In genomic region chr4:98923568-98924070, GRCm38 (mm10) we compare ENCODE assay signal across 8 mouse cellular contexts. TPM values are rescaled to one million over a fixed set of nuclear protein-coding genes. Genes with fewer than 3 reads are reported as not detected.
A peak's percentile ranks its signal among the peaks of the same experiment; 100 is the strongest.
DNase-seq lines count a peak whose midpoint lies in the region; ATAC-seq and TF ChIP-seq lines count a peak whose summit lies in the region.

Gene Usp1 (plus strand): TSS chr4:98923810.

- peak; percentile 78 for ATAC-seq in forebrain, embryonic 15.5 days (replicated peaks)
- ATAC-seq in monocyte, adult 5-6 weeks (replicated peaks; ENCODE audit: insufficient number of reproducible peaks, low FRiP score, low TSS enrichment, poor library complexity, severe bottlenecking) = peak; percentile 3; the same call in 1 of the 2 replicates

- H3K9ac ChIP-seq in forebrain, embryonic 15.5 days (replicated peaks) = peak within 1 kb of the TSS; percentile 94

- DNase-seq in lung, adult 2 months = peak; percentile 86
- DNase-seq in lung, postnatal 25 days (ENCODE audit: low spot score) = no peak
- DNase-seq in hindbrain, embryonic 10.5 days (ENCODE audit: low spot score) = peak; percentile 87
- peak in 1 of 2 experiments; percentile 89 for DNase-seq in left cerebral cortex, postnatal 36 days (ENCODE audit: low spot score in 2 of 2)
- DNase-seq in thymus, postnatal 25 days = peak; percentile 84

- intact Hi-C loops in left cerebral cortex, postnatal 36 days (cut with DNase I) = loop anchor here (2.0 to 5.0 kb wide), 2 partner anchors 197 to 269 kb away; partner anchors contain the start of genes Atg4c and Dock7

- H3K27ac ChIP-seq in brown adipose tissue, adult 24 weeks (replicated peaks; ENCODE audit: low read depth, low read length) = peak within 1 kb of the TSS; percentile 99
- H3K27ac ChIP-seq in forebrain, embryonic 15.5 days (replicated peaks) = peak within 1 kb of the TSS; percentile 100
- peak within 1 kb of the TSS; percentile 99 for H3K27ac ChIP-seq in hindbrain, embryonic 10.5 days

- TF ChIP-seq POLR2A in lung, adult 2 months (IDR thresholded peaks at IDR 0.05; ENCODE audit: borderline replicate concordance, extremely low read depth, low read depth, low read length) = 0 out of 2 replicates have a peak, but pooled peaks have one; percentile 27

- H3K9me3 ChIP-seq in forebrain, embryonic 15.5 days = no peaks in the 10 kb centered on the region
- no peaks in the 10 kb centered on the region for H3K9me3 ChIP-seq in hindbrain, embryonic 10.5 days

- no peak for TF ChIP-seq CTCF in lung, adult 2 months (IDR thresholded peaks at IDR 0.05; ENCODE audit: insufficient read depth, low read length)

- H3K4me2 ChIP-seq in forebrain, embryonic 15.5 days (replicated peaks) = peak within 1 kb of the TSS; percentile 86

- no peaks in the 10 kb centered on the region for H3K36me3 ChIP-seq in forebrain, embryonic 15.5 days
- peaks cover 11% of the 10 kb centered on the region for H3K36me3 ChIP-seq in hindbrain, embryonic 10.5 days

- WGBS in lung, adult 2 months = under 1% methylated on average over 66 of the region's 67 CpGs
- WGBS in forebrain, embryonic 15.5 days = under 1% methylated on average over 67 of the region's 67 CpGs
- WGBS in hindbrain, embryonic 10.5 days = under 1% methylated on average over 67 of the region's 67 CpGs

- no peaks in the 10 kb centered on the region for H3K27me3 ChIP-seq in forebrain, embryonic 15.5 days
- no peaks in the 10 kb centered on the region for H3K27me3 ChIP-seq in hindbrain, embryonic 10.5 days (ENCODE audit: insufficient read depth, poor library complexity, severe bottlenecking)

- H3K4me1 ChIP-seq in lung, adult 2 months (ENCODE audit: control insufficient read depth, insufficient read depth, low read length) = peaks cover 7% of the 10 kb centered on the region
- H3K4me1 ChIP-seq in brown adipose tissue, adult 24 weeks (ENCODE audit: control insufficient read depth, insufficient read depth, insufficient read length, low read length) = peaks cover 5% of the 10 kb centered on the region
- peaks cover 25% of the 10 kb centered on the region for H3K4me1 ChIP-seq in forebrain, embryonic 15.5 days
- H3K4me1 ChIP-seq in hindbrain, embryonic 10.5 days (replicated peaks) = peaks cover 24% of the 10 kb centered on the region

- peak within 1 kb of the TSS; percentile 92 for H3K4me3 ChIP-seq in lung, adult 2 months (replicated peaks; ENCODE audit: extremely low read depth, low read depth, low read length)
- H3K4me3 ChIP-seq in brown adipose tissue, adult 24 weeks (ENCODE audit: insufficient read depth, low read depth, low read length) = peak within 1 kb of the TSS; percentile 89
- peak within 1 kb of the TSS; percentile 88 for H3K4me3 ChIP-seq in forebrain, embryonic 15.5 days
- peak within 1 kb of the TSS; percentile 99 for H3K4me3 ChIP-seq in hindbrain, embryonic 10.5 days

RNA-seq across cellular contexts. Expression of gene Usp1, which starts in this region (rescaled TPM):
- 43.2 and 139 TPM in 2 replicates for polyA plus RNA-seq in lung, adult 2 months (2012; rRNA removed)
- polyA plus RNA-seq in brown adipose tissue, adult 24 weeks (2012; ENCODE audit: insufficient read depth, insufficient read length, missing spikeins) = 14.0 TPM in 2 replicates
- 54.6 and 60.5 TPM in 2 replicates for polyA plus RNA-seq in forebrain, embryonic 15.5 days (2015; fragmentation: Nextera tagmentation; extraction: Ambion mirVana)
- 71.1 and 102 TPM in 2 replicates for polyA plus RNA-seq in hindbrain, embryonic 10.5 days (2016; fragmentation: Nextera tagmentation; extraction: Ambion mirVana)
- total RNA-seq in left cerebral cortex, postnatal 36 days (2021) = 10 to 100 TPM; 18.4 to 24.5 TPM
- total RNA-seq in monocyte, adult 5-6 weeks (2017) = 66.1 to 76.2 TPM (median 71.5 TPM) in 3 replicates
